Mouse (Mus musculus): ENCODE results near the gene Xpc. TPM values are rescaled to one million over a fixed set of nuclear protein-coding genes. Genes with fewer than 3 reads are reported as not detected.

Gene Xpc
- polyA plus RNA-seq, 1 experiment, result 4.5 TPM

GRCm38 (mm10) chr6:91449472-91450225, 66.0 kb downstream of the Xpc start:
- TF ChIP-seq MAX (IDR thresholded peaks at IDR 0.05) (no peak), CEBPB (IDR thresholded peaks at IDR 0.05; ENCODE audit: low read depth) (no peak), MYOD1 (IDR thresholded peaks at IDR 0.05; ENCODE audit: control insufficient read depth, insufficient read length, low read depth) (no peak), MYOG (IDR thresholded peaks at IDR 0.05; ENCODE audit: control insufficient read depth, extremely low read depth, insufficient read length) (no peak), CTCF (IDR thresholded peaks at IDR 0.05; ENCODE audit: control insufficient read depth, insufficient read depth, insufficient read length) (no peak), USF1 (IDR thresholded peaks at IDR 0.05; ENCODE audit: low read depth) (no peak), FOSL1 (IDR thresholded peaks at IDR 0.05; ENCODE audit: insufficient read depth, low read length, poor library complexity, severe bottlenecking) (no peak)
- no peak overlapping the region for H3ac ChIP-seq (ENCODE audit: control insufficient read depth, insufficient read length, low read depth)
- no peaks in the 10 kb centered on the region for H3K79me3 ChIP-seq (ENCODE audit: low read depth)
- no peaks in the 10 kb centered on the region for H3K79me2 ChIP-seq (ENCODE audit: control insufficient read depth, insufficient read depth)
- H3K36me3 ChIP-seq (ENCODE audit: control insufficient read depth, insufficient read depth), result no peaks in the 10 kb centered on the region
- no peak overlapping the region for H3K4me3 ChIP-seq (ENCODE audit: insufficient read depth, poor library complexity, severe bottlenecking)
- peaks cover 3% of the 10 kb centered on the region for H3K27me3 ChIP-seq (ENCODE audit: control insufficient read depth, insufficient read depth, insufficient read length)

GRCm38 (mm10) chr6:91445316-91445715, 70.4 kb downstream of the Xpc start:
- H3ac ChIP-seq (ENCODE audit: control insufficient read depth, insufficient read length, low read depth), result no peak overlapping the region
- H3K4me3 ChIP-seq (ENCODE audit: insufficient read depth, poor library complexity, severe bottlenecking), result no peak overlapping the region
- no peaks in the 10 kb centered on the region for H3K79me2 ChIP-seq (ENCODE audit: control insufficient read depth, insufficient read depth)
- no peaks in the 10 kb centered on the region for H3K79me3 ChIP-seq (ENCODE audit: low read depth)
- no peak for TF ChIP-seq CEBPB (IDR thresholded peaks at IDR 0.05; ENCODE audit: low read depth)
- H3K36me3 ChIP-seq (ENCODE audit: control insufficient read depth, insufficient read depth), result no peaks in the 10 kb centered on the region
- H3K27me3 ChIP-seq (ENCODE audit: control insufficient read depth, insufficient read depth, insufficient read length), result no peaks in the 10 kb centered on the region

- TF ChIP-seq CTCF (IDR thresholded peaks at IDR 0.05; ENCODE audit: control insufficient read depth, insufficient read depth, insufficient read length), result no peak
- peak; percentile 0 for TF ChIP-seq USF1 (IDR thresholded peaks at IDR 0.05; ENCODE audit: low read depth)
- no peaks in the 10 kb centered on the region for H3K27me3 ChIP-seq (ENCODE audit: control insufficient read depth, insufficient read depth, insufficient read length)
- no peaks in the 10 kb centered on the region for H3K79me2 ChIP-seq (ENCODE audit: control insufficient read depth, insufficient read depth)
- peak overlapping the region; percentile 52 for H3K4me3 ChIP-seq (ENCODE audit: insufficient read depth, poor library complexity, severe bottlenecking)
- H3K36me3 ChIP-seq (ENCODE audit: control insufficient read depth, insufficient read depth), result no peaks in the 10 kb centered on the region
- H3ac ChIP-seq (ENCODE audit: control insufficient read depth, insufficient read length, low read depth), result peak overlapping the region; percentile 58
- no peaks in the 10 kb centered on the region for H3K79me3 ChIP-seq (ENCODE audit: low read depth)
Observed at GRCm38 (mm10) chr6:91441145-91441662, 74.5 kb downstream of the Xpc start.

- Histone ChIP-seq H3ac (ENCODE audit: control insufficient read depth, insufficient read length, low read depth) (peak overlapping the region; percentile 43), H3K27me3 (ENCODE audit: control insufficient read depth, insufficient read depth, insufficient read length) (no peaks in the 10 kb centered on the region), H3K79me2 (ENCODE audit: control insufficient read depth, insufficient read depth) (no peaks in the 10 kb centered on the region), H3K36me3 (ENCODE audit: control insufficient read depth, insufficient read depth) (no peaks in the 10 kb centered on the region), H3K79me3 (ENCODE audit: low read depth) (no peaks in the 10 kb centered on the region), H3K4me3 (ENCODE audit: insufficient read depth, poor library complexity, severe bottlenecking) (peak overlapping the region; percentile 52)
- peak; percentile 0 for TF ChIP-seq USF1 (IDR thresholded peaks at IDR 0.05; ENCODE audit: low read depth)
- no peak for TF ChIP-seq MYOG (IDR thresholded peaks at IDR 0.05; ENCODE audit: control insufficient read depth, extremely low read depth, insufficient read length)
Observed at GRCm38 (mm10) chr6:91440474-91441144, 75.1 kb downstream of the Xpc start.

Other genes with a start within 250 kb of the Xpc start
- not detected for gene Wnt7a, start 104.5 kb downstream of the Xpc start, polyA plus RNA-seq (2012; fragmentation: generic; extraction: Trizol)
- gene Chchd4, start 42.3 kb downstream of the Xpc start, polyA plus RNA-seq (2012; fragmentation: generic; extraction: Trizol), result 20.3 TPM
- 68.1 TPM for gene Tmem43, start 42.2 kb downstream of the Xpc start, polyA plus RNA-seq (2012; fragmentation: generic; extraction: Trizol)
- 207 TPM for gene Lsm3, start within 50 bp of the Xpc start, polyA plus RNA-seq (2012; fragmentation: generic; extraction: Trizol)
- gene Slc6a6, start 168.2 kb upstream of the Xpc start, polyA plus RNA-seq (2012; fragmentation: generic; extraction: Trizol), result 97.0 TPM

Measured in C2C12 (cell line).